Mouse (Mus musculus): ENCODE data around the gene Ppp2r5a. TPM values are rescaled to one million over a fixed set of nuclear protein-coding genes. Genes with fewer than 3 reads are reported as not detected.

Gene Ppp2r5a
- polyA plus RNA-seq (2014; fragmentation: Nextera tagmentation; extraction: Ambion mirVana) = 12.6 and 14.4 TPM in 2 replicates

- H3K4me3 ChIP-seq (replicated peaks; ENCODE audit: low read length) = no peak within 1 kb of the TSS
- DNase-seq (ENCODE audit: low spot score) (no peak), ATAC-seq (ENCODE audit: low FRiP score) (no peak)
- peaks cover under 1% of the 10 kb centered on the region; the same call in 1 of the 2 replicates for H3K4me1 ChIP-seq (replicated peaks; ENCODE audit: control insufficient read depth, insufficient read depth, low read length)
- no peaks in the 10 kb centered on the region for H3K36me3 ChIP-seq (replicated peaks; ENCODE audit: control insufficient read depth, insufficient read depth)
- 65% methylated on average over 5 of the region's 5 CpGs for whole genome bisulfite sequencing
- H3K27ac ChIP-seq = no peak within 1 kb of the TSS
- no peak within 1 kb of the TSS for H3K4me2 ChIP-seq (replicated peaks)
- no peaks in the 10 kb centered on the region for H3K9me3 ChIP-seq (ENCODE audit: control insufficient read depth, low read length)
- no peak within 1 kb of the TSS for H3K9ac ChIP-seq
- H3K27me3 ChIP-seq (ENCODE audit: control insufficient read depth, insufficient read depth, low read length) = no peaks in the 10 kb centered on the region
These were observed at the start of gene Ppp2r5a for GRCm38 (mm10) chr1:191403074-191403473. Gene Ppp2r5a (minus strand): TSS chr1:191403272.

GRCm38 (mm10) chr1:191450614-191451013 is 47.5 kb upstream of the Ppp2r5a start:
- 80% methylated on average over 5 of the region's 5 CpGs for WGBS
- no peak for ATAC-seq (ENCODE audit: low FRiP score)

GRCm38 (mm10) chr1:191449537-191449936 is 46.5 kb upstream of the Ppp2r5a start:
- 89% methylated on average over 4 of the region's 4 CpGs for WGBS

More at GRCm38 (mm10) chr1:191450614-191451013, 47.5 kb upstream of the Ppp2r5a start:
- Histone ChIP-seq H3K27me3 (ENCODE audit: control insufficient read depth, insufficient read depth, low read length) (no peaks in the 10 kb centered on the region), H3K9me3 (ENCODE audit: control insufficient read depth, low read length) (no peaks in the 10 kb centered on the region), H3K4me2 (replicated peaks) (no peak overlapping the region), H3K9ac (no peak overlapping the region), H3K36me3 (replicated peaks; ENCODE audit: control insufficient read depth, insufficient read depth) (no peaks in the 10 kb centered on the region), H3K4me3 (replicated peaks; ENCODE audit: low read length) (no peak overlapping the region), H3K27ac (no peak overlapping the region), H3K4me1 (replicated peaks; ENCODE audit: control insufficient read depth, insufficient read depth, low read length) (no peaks in the 10 kb centered on the region)
- no peak for DNase-seq (ENCODE audit: low spot score)

GRCm38 (mm10) chr1:191447391-191448016 is 44.4 kb upstream of the Ppp2r5a start:
- DNase-seq (ENCODE audit: low spot score) (no peak), ATAC-seq (ENCODE audit: low FRiP score) (no peak)
- H3K27me3 ChIP-seq (ENCODE audit: control insufficient read depth, insufficient read depth, low read length) = no peaks in the 10 kb centered on the region
- H3K4me2 ChIP-seq (replicated peaks) = no peak overlapping the region
- no peak overlapping the region for H3K27ac ChIP-seq
- no peaks in the 10 kb centered on the region for H3K4me1 ChIP-seq (replicated peaks; ENCODE audit: control insufficient read depth, insufficient read depth, low read length)
- no peak overlapping the region for H3K9ac ChIP-seq
- no peaks in the 10 kb centered on the region for H3K36me3 ChIP-seq (replicated peaks; ENCODE audit: control insufficient read depth, insufficient read depth)
- no peaks in the 10 kb centered on the region for H3K9me3 ChIP-seq (ENCODE audit: control insufficient read depth, low read length)
- 67% methylated on average over 6 of the region's 6 CpGs for WGBS
- no peak overlapping the region for H3K4me3 ChIP-seq (replicated peaks; ENCODE audit: low read length)

More at GRCm38 (mm10) chr1:191449537-191449936, 46.5 kb upstream of the Ppp2r5a start:
- Histone ChIP-seq H3K4me3 (replicated peaks; ENCODE audit: low read length) (no peak overlapping the region), H3K36me3 (replicated peaks; ENCODE audit: control insufficient read depth, insufficient read depth) (no peaks in the 10 kb centered on the region), H3K4me1 (replicated peaks; ENCODE audit: control insufficient read depth, insufficient read depth, low read length) (no peaks in the 10 kb centered on the region), H3K9ac (no peak overlapping the region), H3K9me3 (ENCODE audit: control insufficient read depth, low read length) (no peaks in the 10 kb centered on the region), H3K27ac (no peak overlapping the region), H3K27me3 (ENCODE audit: control insufficient read depth, insufficient read depth, low read length) (no peaks in the 10 kb centered on the region), H3K4me2 (replicated peaks) (no peak overlapping the region)
- no peak for DNase-seq (ENCODE audit: low spot score)
- no peak for ATAC-seq (ENCODE audit: low FRiP score)

- Histone ChIP-seq H3K9ac (no peak overlapping the region), H3K27ac (no peak overlapping the region), H3K4me2 (replicated peaks) (no peak overlapping the region), H3K9me3 (ENCODE audit: control insufficient read depth, low read length) (no peaks in the 10 kb centered on the region), H3K4me3 (replicated peaks; ENCODE audit: low read length) (no peak overlapping the region), H3K27me3 (ENCODE audit: control insufficient read depth, insufficient read depth, low read length) (no peaks in the 10 kb centered on the region), H3K4me1 (replicated peaks; ENCODE audit: control insufficient read depth, insufficient read depth, low read length) (no peaks in the 10 kb centered on the region), H3K36me3 (replicated peaks; ENCODE audit: control insufficient read depth, insufficient read depth) (no peaks in the 10 kb centered on the region)
- 81% methylated on average over 5 of the region's 5 CpGs for WGBS
- DNase-seq (ENCODE audit: low spot score) (no peak), ATAC-seq (ENCODE audit: low FRiP score) (no peak)
These were observed 43.2 kb upstream of the Ppp2r5a start for GRCm38 (mm10) chr1:191446307-191446706.

GRCm38 (mm10) chr1:191445831-191446258 is 42.8 kb upstream of the Ppp2r5a start:
- WGBS = 75% methylated on average over 9 of the region's 9 CpGs
- H3K9ac ChIP-seq = no peak overlapping the region
- H3K27ac ChIP-seq = no peak overlapping the region
- no peaks in the 10 kb centered on the region for H3K27me3 ChIP-seq (ENCODE audit: control insufficient read depth, insufficient read depth, low read length)
- no peak for ATAC-seq (ENCODE audit: low FRiP score)
- H3K36me3 ChIP-seq (replicated peaks; ENCODE audit: control insufficient read depth, insufficient read depth) = no peaks in the 10 kb centered on the region
- H3K4me2 ChIP-seq (replicated peaks) = no peak overlapping the region
- no peaks in the 10 kb centered on the region for H3K4me1 ChIP-seq (replicated peaks; ENCODE audit: control insufficient read depth, insufficient read depth, low read length)
- no peak overlapping the region for H3K4me3 ChIP-seq (replicated peaks; ENCODE audit: low read length)
- DNase-seq (ENCODE audit: low spot score) = no peak
- no peaks in the 10 kb centered on the region for H3K9me3 ChIP-seq (ENCODE audit: control insufficient read depth, low read length)

- Histone ChIP-seq H3K36me3 (replicated peaks; ENCODE audit: control insufficient read depth, insufficient read depth) (no peaks in the 10 kb centered on the region), H3K4me3 (replicated peaks; ENCODE audit: low read length) (no peak overlapping the region), H3K9me3 (ENCODE audit: control insufficient read depth, low read length) (no peaks in the 10 kb centered on the region), H3K9ac (no peak overlapping the region), H3K4me1 (replicated peaks; ENCODE audit: control insufficient read depth, insufficient read depth, low read length) (no peaks in the 10 kb centered on the region), H3K4me2 (replicated peaks) (no peak overlapping the region), H3K27me3 (ENCODE audit: control insufficient read depth, insufficient read depth, low read length) (no peaks in the 10 kb centered on the region), H3K27ac (no peak overlapping the region)
- no peak for ATAC-seq (ENCODE audit: low FRiP score)
- WGBS = 87% methylated on average over 12 of the region's 12 CpGs
- no peak for DNase-seq (ENCODE audit: low spot score)
These were observed 42.3 kb upstream of the Ppp2r5a start for GRCm38 (mm10) chr1:191445401-191445800.

- Histone ChIP-seq H3K36me3 (replicated peaks; ENCODE audit: control insufficient read depth, insufficient read depth) (no peaks in the 10 kb centered on the region), H3K4me3 (replicated peaks; ENCODE audit: low read length) (no peak overlapping the region), H3K9ac (no peak overlapping the region), H3K9me3 (ENCODE audit: control insufficient read depth, low read length) (no peaks in the 10 kb centered on the region), H3K27ac (no peak overlapping the region), H3K4me2 (replicated peaks) (no peak overlapping the region), H3K4me1 (replicated peaks; ENCODE audit: control insufficient read depth, insufficient read depth, low read length) (no peaks in the 10 kb centered on the region), H3K27me3 (ENCODE audit: control insufficient read depth, insufficient read depth, low read length) (no peaks in the 10 kb centered on the region)
- ATAC-seq (ENCODE audit: low FRiP score) (no peak), DNase-seq (ENCODE audit: low spot score) (no peak)
- WGBS = 69% methylated on average over 1 of the region's 1 CpGs
These were observed 41.4 kb upstream of the Ppp2r5a start for GRCm38 (mm10) chr1:191444467-191444866.

- WGBS = 63% methylated on average over 3 of the region's 3 CpGs
- Histone ChIP-seq H3K27ac (no peak overlapping the region), H3K36me3 (replicated peaks; ENCODE audit: control insufficient read depth, insufficient read depth) (no peaks in the 10 kb centered on the region), H3K4me3 (replicated peaks; ENCODE audit: low read length) (no peak overlapping the region), H3K4me2 (replicated peaks) (no peak overlapping the region), H3K9me3 (ENCODE audit: control insufficient read depth, low read length) (no peaks in the 10 kb centered on the region), H3K9ac (no peak overlapping the region), H3K27me3 (ENCODE audit: control insufficient read depth, insufficient read depth, low read length) (no peaks in the 10 kb centered on the region), H3K4me1 (replicated peaks; ENCODE audit: control insufficient read depth, insufficient read depth, low read length) (peaks cover 9% of the 10 kb centered on the region; the same call in 1 of the 2 replicates)
- DNase-seq (ENCODE audit: low spot score) = no peak
- no peak for ATAC-seq (ENCODE audit: low FRiP score)
These were observed 35.9 kb upstream of the Ppp2r5a start for GRCm38 (mm10) chr1:191439011-191439410.

All from hindbrain, embryonic 14.5 days (tissue).